Mouse (Mus musculus): ENCODE measurements around the gene Rab22a. TPM values are rescaled to one million over a fixed set of nuclear protein-coding genes. Genes with fewer than 3 reads are reported as not detected.

The Rab22a gene
- total and polyA plus RNA-seq, 3 experiments: 5.9 to 16.9 (median 9.3) TPM

DNA sequence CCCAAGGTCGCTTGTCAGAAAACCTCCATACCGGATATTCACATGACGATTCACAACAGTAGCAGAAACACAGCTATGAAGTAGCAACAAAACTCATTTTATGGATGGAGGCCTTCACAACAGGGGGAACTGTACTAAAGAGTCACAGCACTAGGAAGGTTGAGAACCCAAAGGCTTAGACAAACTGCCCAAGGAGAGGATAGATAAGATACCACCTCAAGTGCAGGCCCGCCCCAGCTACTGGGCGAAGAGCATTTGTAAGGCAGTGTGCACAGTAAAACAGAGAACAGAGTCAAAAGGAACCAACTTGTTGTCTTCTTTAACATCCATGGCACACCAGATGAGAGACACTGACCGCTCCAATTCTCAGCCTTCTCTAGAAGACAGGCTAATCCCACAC, 1.8 kb upstream of the Rab22a start:
- H3K36me3 ChIP-seq (replicated peaks in 1 of 2; ENCODE audit: control insufficient read depth in 1 of 2, insufficient read depth in 1 of 2, low read length in 1 of 2): peaks cover 4 to 22% of the 10 kb centered on the region in 2 experiments
- dilution Hi-C loops (cut with MboI; ENCODE audit: extremely low pct_ligation_motif_present, extremely low pct_unique_long_range_greater_than_20kb, low sequenced_read_pairs) (no loop called here), in situ Hi-C loops (cut with MboI; ENCODE audit: low pct_ligation_motif_present, low pct_unique_long_range_greater_than_20kb, low sequenced_read_pairs) (no loop called here)
- H3K9ac ChIP-seq (ENCODE audit: insufficient read depth, low read depth): no peak overlapping the region
- peaks cover 10% of the 10 kb centered on the region for H3K79me2 ChIP-seq (replicated peaks; ENCODE audit: control insufficient read depth, extremely low read depth, insufficient read depth, poor library complexity, severe bottlenecking)
- H3K27me3 ChIP-seq (replicated peaks): no peaks in the 10 kb centered on the region
- DNase-seq (ENCODE audit: extremely low read depth): no peak
- TF ChIP-seq SIN3A (IDR thresholded peaks at IDR 0.05; ENCODE audit: low read length): no peak
- no peak for TF ChIP-seq CHD2 (IDR thresholded peaks at IDR 0.05; ENCODE audit: low read length)
- no peak for TF ChIP-seq NELFE (IDR thresholded peaks at IDR 0.05; ENCODE audit: low read depth, low read length)
- TF ChIP-seq CHD1 (IDR thresholded peaks at IDR 0.05; ENCODE audit: low read depth, low read length): no peak
- no peak for TF ChIP-seq HCFC1 (IDR thresholded peaks at IDR 0.05; ENCODE audit: low read depth, low read length)
- TF ChIP-seq BHLHE40 (IDR thresholded peaks at IDR 0.05; ENCODE audit: low read depth, low read length): no peak
- no peak for TF ChIP-seq KAT2A (IDR thresholded peaks at IDR 0.05; ENCODE audit: insufficient replicate concordance, low read length)
- no peaks in the 10 kb centered on the region for H3K9me3 ChIP-seq (replicated peaks; ENCODE audit: low read length)
- no peak overlapping the region for H3K27ac ChIP-seq (ENCODE audit: insufficient read depth, low read depth)
- H3K4me3 ChIP-seq (replicated peaks in 1 of 3; ENCODE audit: low read depth in 2 of 3, low read length in 2 of 3, poor library complexity in 1 of 3): no peak overlapping the region
- H3K4me2 ChIP-seq (ENCODE audit: insufficient read depth, low read depth, poor library complexity, severe bottlenecking): no peak overlapping the region
- peaks cover 4 to 22% of the 10 kb centered on the region in 2 experiments for H3K4me1 ChIP-seq (ENCODE audit: control insufficient read depth in 1 of 2, insufficient read depth in 2 of 2)

DNA sequence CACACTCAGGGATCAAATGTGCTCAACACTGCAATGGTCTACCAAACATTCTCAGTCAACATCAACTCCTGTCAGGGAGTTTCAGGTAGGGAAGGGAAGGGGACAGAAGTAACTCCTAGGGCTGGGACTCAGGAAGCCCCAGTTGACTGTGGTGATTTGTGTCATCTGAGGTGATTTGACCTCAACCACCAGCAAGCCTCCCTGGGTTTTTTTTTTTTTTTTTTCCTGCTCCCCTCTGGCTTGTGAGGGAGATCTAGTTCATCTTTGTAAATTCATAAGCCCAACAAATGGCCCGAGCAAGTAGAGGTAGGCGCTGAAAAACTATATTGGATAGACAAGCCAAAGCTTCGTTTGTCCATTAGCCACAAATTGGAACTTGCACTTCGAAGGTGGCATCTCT, 1.0 kb upstream of the Rab22a start:
- H3K4me1 ChIP-seq (ENCODE audit: control insufficient read depth in 1 of 2, insufficient read depth in 2 of 2): peaks cover 4 to 22% of the 10 kb centered on the region in 2 experiments
- no peak for DNase-seq (ENCODE audit: extremely low read depth)
- H3K4me3 ChIP-seq (replicated peaks in 1 of 3; ENCODE audit: low read depth in 2 of 3, low read length in 2 of 3, poor library complexity in 1 of 3): peak overlapping the region; percentile 65 to 97 (median 76)
- no peak overlapping the region for H3K27ac ChIP-seq (ENCODE audit: insufficient read depth, low read depth)
- H3K9me3 ChIP-seq (replicated peaks; ENCODE audit: low read length): no peaks in the 10 kb centered on the region
- peaks cover 10% of the 10 kb centered on the region for H3K79me2 ChIP-seq (replicated peaks; ENCODE audit: control insufficient read depth, extremely low read depth, insufficient read depth, poor library complexity, severe bottlenecking)
- dilution Hi-C loops (cut with MboI; ENCODE audit: extremely low pct_ligation_motif_present, extremely low pct_unique_long_range_greater_than_20kb, low sequenced_read_pairs) (no loop called here), in situ Hi-C loops (cut with MboI; ENCODE audit: low pct_ligation_motif_present, low pct_unique_long_range_greater_than_20kb, low sequenced_read_pairs) (no loop called here)
- peak overlapping the region; percentile 84; the same call in 1 of the 2 replicates for H3K9ac ChIP-seq (ENCODE audit: insufficient read depth, low read depth)
- H3K27me3 ChIP-seq (replicated peaks): no peaks in the 10 kb centered on the region
- peak overlapping the region; percentile 95 for H3K4me2 ChIP-seq (ENCODE audit: insufficient read depth, low read depth, poor library complexity, severe bottlenecking)
- TF ChIP-seq CHD2 (IDR thresholded peaks at IDR 0.05; ENCODE audit: low read length) (no peak), ETS1 (conservative IDR thresholded peaks at IDR 0.05; ENCODE audit: low read depth, low read length) (no peak)
- peaks cover 11 to 26% of the 10 kb centered on the region in 2 experiments for H3K36me3 ChIP-seq (replicated peaks in 1 of 2; ENCODE audit: control insufficient read depth in 1 of 2, insufficient read depth in 1 of 2, low read length in 1 of 2)

DNA sequence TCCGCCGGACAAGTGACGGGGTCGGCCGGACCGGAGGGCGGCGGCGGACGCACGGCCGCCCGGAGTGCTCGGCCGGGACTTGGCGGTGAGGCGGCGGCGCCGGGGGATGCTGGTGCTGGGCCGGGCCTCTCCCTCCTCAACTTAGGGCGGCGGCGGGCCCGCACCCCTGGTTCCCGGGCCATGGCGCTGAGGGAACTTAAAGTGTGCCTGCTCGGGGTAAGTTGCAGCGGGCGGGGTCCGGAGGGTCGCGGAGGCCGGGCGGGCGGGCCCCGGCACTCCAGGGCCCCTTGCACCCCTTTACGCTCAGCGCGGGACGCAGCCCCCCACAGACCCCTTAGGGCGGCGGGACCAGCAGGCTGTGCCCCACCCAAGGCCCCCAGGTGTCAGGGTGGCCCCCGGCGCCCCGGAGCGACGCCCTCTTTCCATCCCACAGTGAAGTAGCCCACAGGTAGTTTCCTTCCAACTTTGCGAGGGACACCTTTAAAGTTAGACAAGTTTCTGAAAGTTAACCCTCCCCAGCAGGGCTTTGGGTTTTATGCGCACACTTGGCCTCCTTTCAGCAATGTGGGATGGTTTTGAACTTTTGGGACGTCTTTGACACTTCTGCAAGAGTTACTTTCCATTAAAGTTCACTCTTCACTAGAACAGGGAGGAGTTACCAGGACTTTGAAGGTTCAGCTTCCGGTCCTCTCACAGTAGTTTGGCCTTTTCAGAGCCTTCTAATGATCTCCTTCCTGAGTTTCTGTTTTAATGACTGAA, 545 bp downstream of the Rab22a start:
- peak overlapping the region; percentile 83 to 97 (median 96) for H3K4me3 ChIP-seq (replicated peaks in 1 of 3; ENCODE audit: low read depth in 2 of 3, low read length in 2 of 3, poor library complexity in 1 of 3)
- peak overlapping the region; percentile 87 for H3K4me2 ChIP-seq (ENCODE audit: insufficient read depth, low read depth, poor library complexity, severe bottlenecking)
- in situ Hi-C loops (cut with MboI; ENCODE audit: low pct_ligation_motif_present, low pct_unique_long_range_greater_than_20kb, low sequenced_read_pairs) (no loop called here), dilution Hi-C loops (cut with MboI; ENCODE audit: extremely low pct_ligation_motif_present, extremely low pct_unique_long_range_greater_than_20kb, low sequenced_read_pairs) (no loop called here)
- no peak overlapping the region for H3K27ac ChIP-seq (ENCODE audit: insufficient read depth, low read depth)
- peaks cover 10% of the 10 kb centered on the region for H3K79me2 ChIP-seq (replicated peaks; ENCODE audit: control insufficient read depth, extremely low read depth, insufficient read depth, poor library complexity, severe bottlenecking)
- TF ChIP-seq TBP (conservative IDR thresholded peaks at IDR 0.05; ENCODE audit: low read depth, low read length): 0 out of 2 replicates have a peak, but pooled peaks have one; percentile 22
- no peak for TF ChIP-seq KAT2A (IDR thresholded peaks at IDR 0.05; ENCODE audit: insufficient replicate concordance, low read length)
- TF ChIP-seq MXI1 (IDR thresholded peaks at IDR 0.05; ENCODE audit: low read depth, low read length): peak; percentile 25; the same call in 1 of the 2 replicates
- no peaks in the 10 kb centered on the region for H3K27me3 ChIP-seq (replicated peaks)
- H3K9me3 ChIP-seq (replicated peaks; ENCODE audit: low read length): no peaks in the 10 kb centered on the region
- DNase-seq (ENCODE audit: extremely low read depth): no peak
- peaks cover 26 to 40% of the 10 kb centered on the region in 2 experiments for H3K36me3 ChIP-seq (replicated peaks in 1 of 2; ENCODE audit: control insufficient read depth in 1 of 2, insufficient read depth in 1 of 2, low read length in 1 of 2)
- peaks cover 4 to 24% of the 10 kb centered on the region in 2 experiments for H3K4me1 ChIP-seq (ENCODE audit: control insufficient read depth in 1 of 2, insufficient read depth in 2 of 2)
- H3K9ac ChIP-seq (ENCODE audit: insufficient read depth, low read depth): peak overlapping the region; percentile 95
